Mouse (Mus musculus): Measurements from ENCODE around the gene E2f4. TPM values are rescaled to one million over a fixed set of nuclear protein-coding genes. Genes with fewer than 3 reads are reported as not detected.

The E2f4 gene
- polyA plus RNA-seq (2016; fragmentation: Nextera tagmentation; extraction: Ambion mirVana): 60.8 and 64.1 TPM in 2 replicates

- peak within 1 kb of the TSS; percentile 90 for H3K9ac ChIP-seq
- peak; percentile 86 for ATAC-seq (ENCODE audit: insufficient number of reproducible peaks, low FRiP score)
- 0% methylated on average over 53 of the region's 58 CpGs for WGBS
These were observed at the start of gene E2f4 for GRCm38 (mm10) chr8:105297511-105298192. TSS of gene E2f4 (plus strand) at chr8:105297663.

GRCm38 (mm10) chr8:105251954-105252353 is 45.5 kb upstream of the E2f4 start:
- peaks cover 26% of the 10 kb centered on the region for H3K4me1 ChIP-seq (replicated peaks)
- 91% methylated on average over 6 of the region's 6 CpGs for WGBS
- H3K4me3 ChIP-seq: no peak overlapping the region
- H3K4me2 ChIP-seq: no peak overlapping the region
- H3K27me3 ChIP-seq (replicated peaks): peaks cover 14% of the 10 kb centered on the region
- no peaks in the 10 kb centered on the region for H3K9me3 ChIP-seq (replicated peaks)
- peaks cover 55% of the 10 kb centered on the region for H3K36me3 ChIP-seq
- ATAC-seq (ENCODE audit: insufficient number of reproducible peaks, low FRiP score): no peak
- H3K27ac ChIP-seq (ENCODE audit: poor library complexity, severe bottlenecking): no peak overlapping the region
- H3K9ac ChIP-seq: no peak overlapping the region

More at GRCm38 (mm10) chr8:105297511-105298192, at the start of gene E2f4:
- H3K27me3 ChIP-seq (replicated peaks): peaks cover 14% of the 10 kb centered on the region
- H3K4me2 ChIP-seq: peak within 1 kb of the TSS; percentile 84
- H3K4me3 ChIP-seq: peak within 1 kb of the TSS; percentile 87
- H3K36me3 ChIP-seq: peaks cover 38% of the 10 kb centered on the region
- H3K27ac ChIP-seq (ENCODE audit: poor library complexity, severe bottlenecking): peak within 1 kb of the TSS; percentile 59
- H3K9me3 ChIP-seq (replicated peaks): no peaks in the 10 kb centered on the region
- H3K4me1 ChIP-seq (replicated peaks): peaks cover 31% of the 10 kb centered on the region

- Histone ChIP-seq H3K27me3 (replicated peaks) (peaks cover 21% of the 10 kb centered on the region), H3K4me3 (no peak overlapping the region), H3K36me3 (peaks cover 49% of the 10 kb centered on the region), H3K4me1 (replicated peaks) (peaks cover 26% of the 10 kb centered on the region), H3K9me3 (replicated peaks) (no peaks in the 10 kb centered on the region), H3K9ac (no peak overlapping the region; the same call in 1 of the 2 replicates), H3K27ac (ENCODE audit: poor library complexity, severe bottlenecking) (no peak overlapping the region), H3K4me2 (no peak overlapping the region; the same call in 1 of the 2 replicates)
- ATAC-seq (ENCODE audit: insufficient number of reproducible peaks, low FRiP score): no peak
- WGBS: 60% methylated on average over 10 of the region's 10 CpGs
These were observed 44.6 kb upstream of the E2f4 start for GRCm38 (mm10) chr8:105252680-105253537.

GRCm38 (mm10) chr8:105253766-105254151 is 43.7 kb upstream of the E2f4 start:
- Histone ChIP-seq H3K9me3 (replicated peaks) (no peaks in the 10 kb centered on the region), H3K9ac (no peak overlapping the region), H3K27ac (ENCODE audit: poor library complexity, severe bottlenecking) (no peak overlapping the region), H3K4me3 (peak overlapping the region; percentile 69), H3K4me1 (replicated peaks) (peaks cover 29% of the 10 kb centered on the region), H3K27me3 (replicated peaks) (peaks cover 30% of the 10 kb centered on the region), H3K4me2 (peak overlapping the region; percentile 99), H3K36me3 (peaks cover 40% of the 10 kb centered on the region)
- 0 out of 2 replicates have a peak, but pooled peaks have one; percentile 5 for ATAC-seq (ENCODE audit: insufficient number of reproducible peaks, low FRiP score)
- WGBS: 47% methylated on average over 20 of the region's 20 CpGs

GRCm38 (mm10) chr8:105254152-105254965 is 43.1 kb upstream of the E2f4 start:
- Histone ChIP-seq H3K4me3 (peak overlapping the region; percentile 69), H3K27ac (ENCODE audit: poor library complexity, severe bottlenecking) (peak overlapping the region; percentile 48), H3K9me3 (replicated peaks) (no peaks in the 10 kb centered on the region), H3K4me1 (replicated peaks) (peaks cover 35% of the 10 kb centered on the region), H3K36me3 (peaks cover 34% of the 10 kb centered on the region), H3K27me3 (replicated peaks) (peaks cover 36% of the 10 kb centered on the region), H3K9ac (peak overlapping the region; percentile 81), H3K4me2 (peak overlapping the region; percentile 99)
- peak; percentile 84 for ATAC-seq (ENCODE audit: insufficient number of reproducible peaks, low FRiP score)
- under 1% methylated on average over 73 of the region's 74 CpGs for WGBS

- Histone ChIP-seq H3K4me1 (replicated peaks) (peaks cover 41% of the 10 kb centered on the region), H3K9me3 (replicated peaks) (no peaks in the 10 kb centered on the region), H3K4me3 (peak within 1 kb of the TSS; percentile 69), H3K4me2 (peak within 1 kb of the TSS; percentile 99), H3K36me3 (peaks cover 29% of the 10 kb centered on the region), H3K27me3 (replicated peaks) (peaks cover 42% of the 10 kb centered on the region), H3K9ac (peak within 1 kb of the TSS; percentile 81), H3K27ac (ENCODE audit: poor library complexity, severe bottlenecking) (peak within 1 kb of the TSS; percentile 48)
- peak; percentile 73 for ATAC-seq (ENCODE audit: insufficient number of reproducible peaks, low FRiP score)
- 3% methylated on average over 14 of the region's 14 CpGs for WGBS
These were observed 42.5 kb upstream of the E2f4 start, which contains the start of gene B3gnt9 for GRCm38 (mm10) chr8:105254966-105255350. TSS of gene B3gnt9 (minus strand) at chr8:105255153.

- Histone ChIP-seq H3K9ac (no peak overlapping the region), H3K4me1 (replicated peaks) (peaks cover 45% of the 10 kb centered on the region), H3K36me3 (peaks cover 4% of the 10 kb centered on the region; the same call in 1 of the 2 replicates), H3K27ac (ENCODE audit: poor library complexity, severe bottlenecking) (no peak overlapping the region), H3K9me3 (replicated peaks) (0 out of 2 replicates have a peak, but pooled peaks cover 4% of the 10 kb centered on the region), H3K4me2 (no peak overlapping the region), H3K27me3 (replicated peaks) (peaks cover 64% of the 10 kb centered on the region), H3K4me3 (no peak overlapping the region)
- ATAC-seq (ENCODE audit: insufficient number of reproducible peaks, low FRiP score): no peak
- 62% methylated on average over 7 of the region's 7 CpGs for WGBS
These were observed 39.9 kb upstream of the E2f4 start for GRCm38 (mm10) chr8:105257318-105258114.

GRCm38 (mm10) chr8:105258911-105259720 is 38.3 kb upstream of the E2f4 start:
- Histone ChIP-seq H3K27ac (ENCODE audit: poor library complexity, severe bottlenecking) (no peak overlapping the region), H3K4me2 (peak overlapping the region; percentile 86), H3K36me3 (no peaks in the 10 kb centered on the region), H3K4me1 (replicated peaks) (peaks cover 31% of the 10 kb centered on the region), H3K4me3 (peak overlapping the region; percentile 45), H3K9ac (peak overlapping the region; percentile 19; the same call in 1 of the 2 replicates), H3K9me3 (replicated peaks) (0 out of 2 replicates have a peak, but pooled peaks cover 4% of the 10 kb centered on the region), H3K27me3 (replicated peaks) (peaks cover 72% of the 10 kb centered on the region)
- ATAC-seq (ENCODE audit: insufficient number of reproducible peaks, low FRiP score): no peak
- 4% methylated on average over 55 of the region's 55 CpGs for WGBS

GRCm38 (mm10) chr8:105259721-105260320 is 37.6 kb upstream of the E2f4 start:
- peaks cover 72% of the 10 kb centered on the region for H3K27me3 ChIP-seq (replicated peaks)

More at GRCm38 (mm10) chr8:105259721-105260320, 37.6 kb upstream of the E2f4 start:
- 4% methylated on average over 30 of the region's 30 CpGs for WGBS
- no peak for ATAC-seq (ENCODE audit: insufficient number of reproducible peaks, low FRiP score)
- 0 out of 2 replicates have a peak, but pooled peaks cover 4% of the 10 kb centered on the region for H3K9me3 ChIP-seq (replicated peaks)
- no peaks in the 10 kb centered on the region for H3K36me3 ChIP-seq
- H3K4me3 ChIP-seq: peak overlapping the region; percentile 45
- H3K4me1 ChIP-seq (replicated peaks): peaks cover 30% of the 10 kb centered on the region
- H3K27ac ChIP-seq (ENCODE audit: poor library complexity, severe bottlenecking): no peak overlapping the region
- peak overlapping the region; percentile 86 for H3K4me2 ChIP-seq
- H3K9ac ChIP-seq: peak overlapping the region; percentile 19; the same call in 1 of the 2 replicates
